Mouse (Mus musculus) mesoderm, embryonic 11.5 days (tissue): ENCODE results near the gene Bhmt.
"Not testable (repeated sequence)": the region's sequence is repeated elsewhere in the genome, so short reads cannot be mapped to it uniquely, and the experiment has no call there.

Source experiments
- DNase-seq: peaks from one replicate; pipeline ENCODE4 v3.0.0-alpha.2; 2012; ENCODE audit warnings: low read depth, low spot score

The Bhmt gene

GRCm38 (mm10) chr13:93608476-93608875 is 29.3 kb downstream of the Bhmt start:
- no peak for DNase-seq

DNA sequence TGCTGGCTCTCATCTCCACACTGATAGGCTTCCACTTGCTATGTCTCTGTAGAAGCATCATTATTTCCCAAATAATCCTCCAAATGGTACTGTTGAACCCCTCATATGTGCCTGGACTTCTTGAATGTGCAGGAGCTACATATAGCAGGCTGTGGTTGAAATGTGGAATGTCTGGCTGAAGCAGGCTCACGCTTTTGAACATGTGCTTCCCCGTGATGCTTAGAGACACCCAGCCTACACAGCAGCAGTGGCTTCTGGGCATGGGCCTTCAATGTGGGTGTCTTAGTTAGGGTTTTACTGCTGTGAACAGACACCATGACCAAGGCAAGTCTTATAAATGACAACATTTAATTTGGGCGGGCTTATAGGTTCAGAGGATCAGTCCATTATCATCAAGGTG is 30.1 kb downstream of the Bhmt start:
- DNase-seq: no peak

- DNase-seq: no peak
Observed at GRCm38 (mm10) chr13:93606868-93607578, 30.7 kb downstream of the Bhmt start.

GRCm38 (mm10) chr13:93604698-93605097 is 33.1 kb downstream of the Bhmt start:
- DNase-seq: no peak

- DNase-seq: no peak
Observed at GRCm38 (mm10) chr13:93601527-93601926, 36.2 kb downstream of the Bhmt start.

DNA sequence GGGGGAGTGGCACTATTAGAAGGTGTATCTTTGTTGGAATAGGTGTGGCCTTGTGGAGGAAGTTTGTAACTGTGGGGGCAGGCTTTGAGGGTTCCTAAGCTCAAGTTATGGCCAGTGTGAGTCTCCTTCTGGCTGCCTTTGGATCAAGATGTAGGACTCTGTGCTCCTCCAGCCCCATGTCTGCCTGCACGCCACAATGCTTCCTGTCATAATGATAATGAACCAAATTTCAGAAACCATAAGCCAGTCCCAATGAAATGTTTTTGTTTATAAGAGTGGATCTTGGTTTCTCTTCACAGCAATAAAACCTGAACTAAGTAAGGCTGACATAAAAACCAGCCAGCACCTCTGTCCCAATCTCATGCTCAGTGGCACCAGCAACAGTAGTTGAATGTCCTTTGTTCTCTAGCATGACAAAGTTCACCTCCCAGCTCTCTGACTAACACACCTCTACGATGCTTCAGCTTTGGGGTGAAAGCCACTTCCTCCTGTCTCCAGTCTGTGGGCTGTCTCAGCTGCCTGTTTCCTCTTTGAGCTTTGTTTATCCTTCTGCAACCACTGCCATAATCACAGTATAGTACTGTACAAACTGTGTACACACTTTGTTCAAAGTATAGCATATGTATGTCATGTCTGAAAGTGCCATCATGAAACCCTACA is 44.6 kb downstream of the Bhmt start:
- no peak for DNase-seq

DNA sequence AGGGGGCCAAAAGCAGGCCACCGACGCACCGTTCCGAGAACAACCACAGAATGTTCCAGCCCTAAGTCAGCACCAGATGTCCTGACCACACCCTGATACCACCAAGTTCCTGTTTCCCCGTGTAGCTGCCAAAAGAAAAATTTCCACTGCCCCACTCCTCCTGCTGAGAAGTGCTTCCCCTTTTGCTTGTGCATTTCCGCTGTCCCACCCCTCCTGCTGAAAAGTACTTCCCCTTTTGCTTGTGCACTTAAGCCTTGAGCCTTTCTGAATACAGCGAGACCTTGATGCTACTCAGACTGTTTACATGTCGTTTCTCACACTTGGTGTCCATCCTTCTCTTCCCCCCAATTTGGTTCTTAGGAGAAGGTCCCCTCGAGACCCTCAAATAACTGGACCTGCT is 55.2 kb downstream of the Bhmt start:
- DNase-seq: not testable (repeated sequence)

DNA sequence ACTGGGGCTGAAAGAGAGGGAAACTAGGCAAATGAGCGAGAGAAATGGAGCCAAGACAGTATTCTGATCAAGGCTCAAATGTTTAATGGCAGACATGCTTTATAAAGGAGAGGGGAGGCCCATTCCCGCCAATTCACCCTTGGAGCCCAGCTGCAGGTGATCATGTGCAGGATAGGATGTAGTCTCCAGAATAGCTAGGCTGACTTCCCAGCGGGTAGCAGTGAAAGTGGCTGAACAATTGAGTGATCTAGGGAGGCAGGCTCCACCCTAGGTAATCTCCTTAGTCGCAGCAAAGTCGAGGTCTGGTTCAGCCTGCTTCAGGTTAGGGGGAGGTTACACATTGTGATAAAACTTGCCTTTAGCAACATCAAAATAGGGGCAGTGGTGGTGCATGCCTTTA is 57.3 kb downstream of the Bhmt start:
- no peak for DNase-seq

DNA sequence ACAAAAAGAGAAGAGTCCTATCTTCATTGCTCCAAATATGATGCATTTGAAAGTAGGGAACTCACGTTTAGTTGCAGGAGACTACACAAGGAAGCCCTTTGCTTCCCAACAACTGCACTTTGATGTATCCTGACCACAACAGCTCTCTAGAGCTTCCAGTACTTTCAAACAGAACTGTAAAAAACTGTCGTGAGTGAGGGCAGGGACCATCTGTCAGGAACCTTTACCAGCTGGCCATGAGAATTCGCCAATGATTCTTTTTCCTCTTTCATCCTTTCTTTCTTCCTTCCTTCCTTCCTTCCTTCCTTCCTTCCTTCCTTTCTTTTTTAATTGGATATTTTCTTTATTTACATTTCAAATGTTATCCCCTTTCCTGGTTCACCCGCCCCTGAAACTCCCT is 68.1 kb downstream of the Bhmt start:
- no peak for DNase-seq
